Mouse (Mus musculus) E14TG2a.4 (cell line): ENCODE measurements around the gene Tex10.

ENCODE experiments used
- CTCF ChIP-seq: conservative IDR thresholded peaks from 2 replicates; pipeline ENCODE4 v1.5.1; 2014; ENCODE audit warnings: low read length
- NANOG ChIP-seq: IDR thresholded peaks from 2 replicates; pipeline ENCODE4 v1.6.1; 2014; ENCODE audit warnings: borderline replicate concordance, low read length, mixed read lengths
- POU5F1 ChIP-seq: IDR thresholded peaks from 2 replicates; pipeline ENCODE4 v1.6.1; 2014; ENCODE audit warnings: low read length, borderline replicate concordance

DNA sequence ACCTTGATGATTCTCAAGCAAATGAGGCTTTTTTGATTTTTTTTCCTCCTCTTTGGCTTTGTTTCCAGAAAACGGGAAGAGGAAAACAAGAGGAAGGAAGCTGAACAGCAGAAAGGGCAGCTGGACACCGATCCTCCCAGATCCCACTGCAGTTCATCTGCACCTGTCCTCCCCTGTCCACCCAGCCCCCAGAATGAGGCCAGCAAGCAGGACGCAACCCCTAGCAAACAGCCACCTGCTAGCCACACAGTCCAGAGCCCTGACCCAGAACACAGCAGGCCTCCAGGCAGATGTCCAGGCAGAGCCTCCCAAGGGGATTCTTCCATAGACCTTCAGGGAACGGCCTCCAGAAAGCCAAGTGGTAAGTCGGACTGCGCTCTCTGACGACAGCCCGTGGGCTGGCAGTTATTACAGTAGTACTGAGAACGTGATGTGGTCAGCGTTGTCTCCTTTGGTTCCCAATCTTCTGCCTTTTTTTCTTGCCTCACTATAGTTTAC is 57.4 kb downstream of the Tex10 start:
- no peak for TF ChIP-seq CTCF
- no peak for TF ChIP-seq POU5F1
- no peak for TF ChIP-seq NANOG
